Mouse (Mus musculus) urinary bladder, postnatal 14 days (tissue): ENCODE data around the gene Cwc25.
"Not testable (repeated sequence)": the region's sequence is repeated elsewhere in the genome, so short reads cannot be mapped to it uniquely, and the experiment has no call there.

Source experiments
- DNase-seq: peaks from one replicate; pipeline ENCODE4 v3.0.0; 2021; ENCODE audit warnings: low spot score

The Cwc25 gene

GRCm38 (mm10) chr11:97801409-97802193 lies 35.2 kb upstream of the Cwc25 start:
- peak; percentile 76 for DNase-seq

- DNase-seq, result peak; percentile 56
These were observed 34.5 kb upstream of the Cwc25 start for GRCm38 (mm10) chr11:97800691-97801408.

- peak; percentile 87 for DNase-seq
These were observed 33.8 kb upstream of the Cwc25 start for GRCm38 (mm10) chr11:97799994-97800690.

- DNase-seq, result peak; percentile 87
These were observed 33.0 kb upstream of the Cwc25 start for GRCm38 (mm10) chr11:97799146-97799993.

- DNase-seq, result peak; percentile 89
These were observed 32.4 kb upstream of the Cwc25 start, which contains the start of gene Lasp1 for GRCm38 (mm10) chr11:97798782-97799145. Gene Lasp1, plus strand, starts transcription at chr11:97799000.

- DNase-seq, result no peak
These were observed 31.7 kb upstream of the Cwc25 start for GRCm38 (mm10) chr11:97798083-97798435.

- DNase-seq, result no peak
These were observed 31.2 kb upstream of the Cwc25 start for GRCm38 (mm10) chr11:97797369-97798082.

GRCm38 (mm10) chr11:97796910-97797309 lies 30.6 kb upstream of the Cwc25 start:
- DNase-seq, result peak; percentile 61

- no peak for DNase-seq
These were observed 26.8 kb upstream of the Cwc25 start for GRCm38 (mm10) chr11:97793165-97793564.

GRCm38 (mm10) chr11:97790778-97791438 lies 24.6 kb upstream of the Cwc25 start:
- DNase-seq, result not testable (repeated sequence)

GRCm38 (mm10) chr11:97789727-97790126 lies 23.4 kb upstream of the Cwc25 start:
- no peak for DNase-seq

- DNase-seq, result no peak
These were observed 21.6 kb upstream of the Cwc25 start for GRCm38 (mm10) chr11:97787961-97788360.

GRCm38 (mm10) chr11:97782564-97782895 lies 16.2 kb upstream of the Cwc25 start:
- no peak for DNase-seq

GRCm38 (mm10) chr11:97781832-97782563 lies 15.6 kb upstream of the Cwc25 start, which contains the start of gene Rpl23:
Gene Rpl23, minus strand, starts transcription at chr11:97782437.
- DNase-seq, result peak; percentile 100

- no peak for DNase-seq
These were observed 15.1 kb upstream of the Cwc25 start for GRCm38 (mm10) chr11:97781478-97781831.

GRCm38 (mm10) chr11:97779968-97780701 lies 13.8 kb upstream of the Cwc25 start:
- DNase-seq, result no peak

- no peak for DNase-seq
These were observed 12.6 kb upstream of the Cwc25 start for GRCm38 (mm10) chr11:97778918-97779317.

GRCm38 (mm10) chr11:97777129-97777529 lies 10.8 kb upstream of the Cwc25 start:
- peak; percentile 26 for DNase-seq

GRCm38 (mm10) chr11:97776497-97777128 lies 10.3 kb upstream of the Cwc25 start:
- no peak for DNase-seq
